Mouse (Mus musculus) thymus, adult 2 months (tissue): ENCODE measurements around the gene Cabp1. TPM values are rescaled to one million over a fixed set of nuclear protein-coding genes. Genes with fewer than 3 reads are reported as not detected.

Source experiments
- DNase-seq: peaks from one replicate; pipeline ENCODE4 v3.0.0; 2021
- H3K27ac ChIP-seq: fragments of 200-500 bp; 2 replicates; pipeline ENCODE4 v1.5.1; 2012; ENCODE audit warnings: low read length, control low read depth; ENCODE audit not compliant: control insufficient read depth, insufficient read depth
- H3K27me3 ChIP-seq: fragments of 200-500 bp; 2 replicates; pipeline ENCODE4 v1.6.1; 2012; ENCODE audit warnings: mild to moderate bottlenecking, low read length, moderate library complexity, mixed read lengths; ENCODE audit not compliant: control insufficient read depth, insufficient read depth
- H3K36me3 ChIP-seq: fragments of 200-500 bp; 2 replicates; pipeline ENCODE4 v1.6.1; 2012; ENCODE audit warnings: mild to moderate bottlenecking, low read length, moderate library complexity; ENCODE audit not compliant: control insufficient read depth, insufficient read depth
- H3K4me1 ChIP-seq: fragments of 200-500 bp; replicated peaks from 2 replicates; pipeline ENCODE4 v1.6.1; 2012; ENCODE audit warnings: low read length; ENCODE audit not compliant: control insufficient read depth, insufficient read depth
- H3K4me3 ChIP-seq: fragments of 200-500 bp; 2 replicates; pipeline ENCODE4 v1.5.1; 2012; ENCODE audit warnings: mild to moderate bottlenecking, low read length, control low read depth, moderate library complexity; ENCODE audit not compliant: control insufficient read depth, insufficient read depth
- CTCF ChIP-seq: fragments of 200-500 bp; IDR thresholded peaks from 2 replicates; pipeline ENCODE4 v1.5.1; 2012; ENCODE audit warnings: mild to moderate bottlenecking, control low read depth, low read length, moderate library complexity, borderline replicate concordance; ENCODE audit not compliant: control insufficient read depth, poor library complexity, insufficient read depth; ENCODE audit errors: extremely low read depth
- POLR2A ChIP-seq: fragments of 200-500 bp; IDR thresholded peaks from 2 replicates; pipeline ENCODE4 v1.6.1; 2012; ENCODE audit warnings: mild to moderate bottlenecking, low read length, control low read depth, moderate library complexity; ENCODE audit not compliant: control insufficient read depth, poor library complexity, insufficient read depth; ENCODE audit errors: extremely low read depth
- WGBS: fragments of 180-500 bp; shearing (Covaris S2); methylation state at CpG from one replicate; pipeline ENCODE4 v1.1.7; 2018; 5-methylcytosine and 5-hydroxymethylcytosine counted together
- polyA plus RNA-seq: library from polyadenylated mRNA; depleted of rRNA; stranded (reverse); fragments of >200 nt; gene quantifications from 2 replicates; pipeline ENCODE4 v1.2.3, GENCODE M21; 2012

Cabp1 gene
- polyA plus RNA-seq, 1 experiment, result 0.58 TPM

GRCm38 (mm10) chr5:115142166-115142697 lies 51.9 kb downstream of the Cabp1 start:
- Histone ChIP-seq H3K27me3 (no peaks in the 10 kb centered on the region), H3K36me3 (peaks cover 13% of the 10 kb centered on the region), H3K4me1 (no peaks in the 10 kb centered on the region), H3K27ac (no peak overlapping the region), H3K4me3 (no peak overlapping the region)
- 95% methylated on average over 9 of the region's 9 CpGs for WGBS
- no peak for TF ChIP-seq CTCF
- no peak for TF ChIP-seq POLR2A
- DNase-seq, result no peak

GRCm38 (mm10) chr5:115140726-115141125 lies 53.5 kb downstream of the Cabp1 start:
- DNase-seq, result no peak
- no peaks in the 10 kb centered on the region for H3K4me1 ChIP-seq
- no peaks in the 10 kb centered on the region for H3K27me3 ChIP-seq
- WGBS, result 83% methylated on average over 3 of the region's 3 CpGs
- no peak for TF ChIP-seq POLR2A
- TF ChIP-seq CTCF, result no peak
- no peak overlapping the region for H3K27ac ChIP-seq
- no peak overlapping the region for H3K4me3 ChIP-seq
- H3K36me3 ChIP-seq, result no peaks in the 10 kb centered on the region

DNA sequence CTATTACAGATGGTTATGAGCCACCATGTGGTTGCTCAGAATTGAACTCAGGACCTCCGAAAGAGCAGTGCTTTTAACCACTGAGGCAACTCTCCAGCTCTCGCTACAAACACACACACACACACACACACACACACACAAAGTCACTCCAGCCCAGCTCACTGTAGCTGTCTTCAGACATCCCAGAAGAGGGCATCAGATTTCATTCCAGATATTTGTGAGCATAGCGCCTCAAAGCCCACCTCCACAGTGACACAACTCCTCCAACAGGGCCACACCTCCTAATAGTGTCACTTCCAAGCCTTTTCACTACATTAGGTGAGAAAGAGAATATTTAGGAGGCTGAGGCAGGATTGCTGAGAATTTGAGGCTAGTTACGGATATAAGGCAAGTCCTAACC lies 55.1 kb downstream of the Cabp1 start:
- no peaks in the 10 kb centered on the region for H3K36me3 ChIP-seq
- no peak overlapping the region for H3K27ac ChIP-seq
- 89% methylated on average over 4 of the region's 4 CpGs for WGBS
- H3K4me3 ChIP-seq, result no peak overlapping the region
- no peaks in the 10 kb centered on the region for H3K27me3 ChIP-seq
- DNase-seq, result no peak
- H3K4me1 ChIP-seq, result peaks cover 2% of the 10 kb centered on the region
- TF ChIP-seq CTCF (no peak), POLR2A (no peak)

GRCm38 (mm10) chr5:115134234-115135165 lies 59.7 kb downstream of the Cabp1 start, which contains the start of gene Unc119b:
Gene Unc119b (minus strand): TSS chr5:115134975.
- under 1% methylated on average over 81 of the region's 81 CpGs for WGBS
- Histone ChIP-seq H3K27ac (no peak within 1 kb of the TSS), H3K4me1 (peaks cover 22% of the 10 kb centered on the region), H3K4me3 (peak within 1 kb of the TSS; percentile 90), H3K36me3 (no peaks in the 10 kb centered on the region), H3K27me3 (no peaks in the 10 kb centered on the region)
- DNase-seq, result peak; percentile 93
- TF ChIP-seq CTCF, result no peak
- TF ChIP-seq POLR2A, result peak; percentile 40; the same call in 1 of the 2 replicates

GRCm38 (mm10) chr5:115133358-115134066 lies 60.7 kb downstream of the Cabp1 start:
- Histone ChIP-seq H3K27ac (peak overlapping the region; percentile 26; the same call in 1 of the 2 replicates), H3K27me3 (no peaks in the 10 kb centered on the region), H3K4me3 (peak overlapping the region; percentile 20), H3K4me1 (peaks cover 22% of the 10 kb centered on the region), H3K36me3 (no peaks in the 10 kb centered on the region)
- 54% methylated on average over 6 of the region's 6 CpGs for WGBS
- no peak for DNase-seq
- TF ChIP-seq CTCF, result no peak
- TF ChIP-seq POLR2A, result no peak

DNA sequence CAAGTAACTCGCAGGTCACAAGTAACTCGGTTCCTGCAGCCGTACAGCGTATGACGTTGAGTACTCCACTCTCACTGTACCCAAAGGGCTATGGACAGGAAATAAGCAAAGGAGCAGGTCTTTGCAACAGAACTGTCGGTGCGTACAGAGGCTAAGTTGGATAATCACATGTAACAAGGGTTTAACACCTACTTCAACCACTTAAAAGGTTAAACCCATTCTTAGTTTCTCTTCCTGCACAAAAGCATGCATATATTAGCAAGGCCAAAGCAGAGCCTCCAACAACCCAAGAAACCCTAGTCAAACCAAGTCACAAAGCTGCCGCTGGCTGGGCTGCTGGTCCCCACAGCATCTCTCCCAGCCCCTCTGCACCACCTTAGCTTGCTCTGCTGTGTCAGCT lies 61.7 kb downstream of the Cabp1 start:
- no peak for DNase-seq
- Histone ChIP-seq H3K4me1 (peaks cover 23% of the 10 kb centered on the region), H3K27ac (no peak overlapping the region), H3K27me3 (no peaks in the 10 kb centered on the region), H3K36me3 (peaks cover 5% of the 10 kb centered on the region; the same call in 1 of the 2 replicates), H3K4me3 (no peak overlapping the region)
- 85% methylated on average over 8 of the region's 8 CpGs for WGBS
- TF ChIP-seq POLR2A (no peak), CTCF (no peak)
